Mouse (Mus musculus): ENCODE data around the gene 2310011J03Rik. TPM values are rescaled to one million over a fixed set of nuclear protein-coding genes. Genes with fewer than 3 reads are reported as not detected.

The 2310011J03Rik gene
- polyA plus RNA-seq, 1 experiment from 2014 or later = 32.8 TPM

DNA sequence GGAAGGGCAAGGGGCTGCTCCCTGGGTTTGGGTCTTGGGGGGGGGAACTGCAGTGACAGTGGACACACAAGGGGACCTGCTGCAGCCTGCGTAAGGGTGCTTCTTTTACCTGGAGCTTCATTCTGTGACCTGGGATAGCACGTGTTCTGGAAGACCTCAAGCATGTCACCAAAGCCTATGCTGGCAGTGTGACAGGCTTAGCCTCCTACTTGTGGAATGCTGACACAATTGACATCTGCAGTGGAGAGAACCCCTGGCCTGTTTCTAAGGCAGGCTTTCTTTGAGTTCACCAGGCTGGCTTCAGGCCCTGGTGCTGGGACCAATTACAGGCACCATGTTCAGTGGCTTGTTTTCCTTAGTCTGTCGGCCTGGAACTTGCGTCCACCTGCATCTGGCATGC lies 26.0 kb downstream of the 2310011J03Rik start:
- no peak for ATAC-seq
- Histone ChIP-seq H3K27ac (ENCODE audit: low read depth, low read length) (no peak overlapping the region; the same call in 1 of the 2 replicates), H3K27me3 (replicated peaks; ENCODE audit: control insufficient read depth, insufficient read depth, low read length) (no peaks in the 10 kb centered on the region), H3K4me3 (ENCODE audit: low read length) (no peak overlapping the region), H3K36me3 (ENCODE audit: control insufficient read depth, insufficient read depth, low read length) (peaks cover 9% of the 10 kb centered on the region), H3K4me2 (ENCODE audit: low read length) (no peak overlapping the region), H3K9me3 (ENCODE audit: control insufficient read depth, low read length) (no peaks in the 10 kb centered on the region), H3K4me1 (ENCODE audit: control insufficient read depth, insufficient read depth, low read depth, low read length) (peaks cover 48% of the 10 kb centered on the region), H3K9ac (ENCODE audit: low read depth, low read length) (no peak overlapping the region)
- 76% methylated on average over 4 of the region's 4 CpGs for WGBS

DNA sequence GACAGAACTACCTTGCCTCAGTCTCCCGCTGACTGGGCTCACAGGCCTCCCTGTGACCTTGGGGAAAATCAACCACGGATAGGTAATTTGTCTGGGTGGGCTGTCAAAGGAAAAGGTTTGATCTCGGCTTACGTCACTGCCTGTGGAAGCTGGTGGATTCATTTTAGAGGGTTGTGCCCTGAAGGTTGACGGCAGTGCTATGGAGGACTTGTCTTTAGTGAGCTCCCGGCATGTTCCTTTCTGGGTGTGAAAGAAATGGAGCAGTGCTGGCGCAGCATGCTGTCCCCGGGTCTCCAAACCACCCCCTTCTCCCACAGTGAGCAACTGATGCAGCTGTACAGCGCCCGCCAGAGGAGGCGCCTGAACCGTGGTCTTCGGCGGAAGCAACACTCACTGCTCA lies 27.0 kb downstream of the 2310011J03Rik start:
- H3K36me3 ChIP-seq (ENCODE audit: control insufficient read depth, insufficient read depth, low read length) = peaks cover 10% of the 10 kb centered on the region
- H3K9me3 ChIP-seq (ENCODE audit: control insufficient read depth, low read length) = no peaks in the 10 kb centered on the region
- H3K4me2 ChIP-seq (ENCODE audit: low read length) = peak overlapping the region; percentile 99
- H3K4me1 ChIP-seq (ENCODE audit: control insufficient read depth, insufficient read depth, low read depth, low read length) = peaks cover 44% of the 10 kb centered on the region
- 22% methylated on average over 14 of the region's 14 CpGs for WGBS
- no peak overlapping the region for H3K27ac ChIP-seq (ENCODE audit: low read depth, low read length)
- no peak for ATAC-seq
- H3K4me3 ChIP-seq (ENCODE audit: low read length) = peak overlapping the region; percentile 82
- no peaks in the 10 kb centered on the region for H3K27me3 ChIP-seq (replicated peaks; ENCODE audit: control insufficient read depth, insufficient read depth, low read length)
- H3K9ac ChIP-seq (ENCODE audit: low read depth, low read length) = peak overlapping the region; percentile 92

DNA sequence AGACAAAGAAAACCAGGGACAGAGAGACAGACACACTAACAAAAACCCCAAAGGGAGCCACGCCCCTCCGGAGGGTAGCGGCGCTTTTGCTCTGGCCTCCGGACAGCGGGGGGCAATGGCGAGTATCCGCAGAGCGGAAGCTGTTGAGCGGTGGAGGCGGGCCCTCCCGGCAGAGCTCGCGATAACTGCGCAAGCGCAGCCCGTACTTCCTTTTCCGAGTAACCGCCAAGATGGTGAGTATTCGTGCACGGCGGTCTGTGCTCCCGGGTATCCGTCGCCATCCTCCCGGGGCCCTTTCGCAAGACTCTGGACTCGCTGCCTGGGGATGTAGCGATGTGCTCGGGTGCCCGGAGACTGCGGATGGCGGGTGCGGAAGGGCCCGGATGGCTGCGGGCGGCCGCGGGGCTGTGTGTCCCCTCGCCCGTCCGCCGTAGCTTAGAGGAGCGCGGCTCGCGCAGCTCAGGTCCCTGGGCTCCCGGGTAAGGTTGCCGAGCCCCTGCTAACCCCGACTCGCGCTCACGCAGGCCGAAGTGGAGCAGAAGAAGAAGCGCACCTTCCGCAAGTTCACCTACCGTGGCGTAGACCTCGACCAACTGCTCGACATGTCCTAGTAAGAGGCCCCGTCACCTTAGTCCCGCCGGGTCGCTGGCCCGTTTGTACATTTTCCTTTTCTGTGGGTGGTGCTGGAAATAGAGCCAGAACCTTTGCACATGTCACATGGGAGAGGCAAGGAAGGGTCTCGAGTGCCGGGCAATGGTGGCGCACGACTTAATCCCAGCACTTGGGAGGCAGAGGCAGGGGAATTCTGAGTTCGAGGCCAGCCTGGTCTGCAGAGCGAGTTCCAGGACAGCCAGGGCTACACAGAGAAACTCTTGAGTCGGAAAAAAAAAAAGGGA lies 27.8 kb downstream of the 2310011J03Rik start, which contains the start of gene Rps15:
Gene Rps15, plus strand, starts transcription at position 203 of the 896 bp plus-strand sequence.
- Histone ChIP-seq H3K9me3 (ENCODE audit: control insufficient read depth, low read length) (no peaks in the 10 kb centered on the region), H3K9ac (ENCODE audit: low read depth, low read length) (peak within 1 kb of the TSS; percentile 92), H3K27ac (ENCODE audit: low read depth, low read length) (peak within 1 kb of the TSS; percentile 90), H3K4me2 (ENCODE audit: low read length) (peak within 1 kb of the TSS; percentile 99), H3K4me1 (ENCODE audit: control insufficient read depth, insufficient read depth, low read depth, low read length) (peaks cover 36% of the 10 kb centered on the region), H3K4me3 (ENCODE audit: low read length) (peak within 1 kb of the TSS; percentile 82), H3K36me3 (ENCODE audit: control insufficient read depth, insufficient read depth, low read length) (peaks cover 16% of the 10 kb centered on the region), H3K27me3 (replicated peaks; ENCODE audit: control insufficient read depth, insufficient read depth, low read length) (no peaks in the 10 kb centered on the region)
- peak; percentile 82 for ATAC-seq
- WGBS = under 1% methylated on average over 71 of the region's 72 CpGs

DNA sequence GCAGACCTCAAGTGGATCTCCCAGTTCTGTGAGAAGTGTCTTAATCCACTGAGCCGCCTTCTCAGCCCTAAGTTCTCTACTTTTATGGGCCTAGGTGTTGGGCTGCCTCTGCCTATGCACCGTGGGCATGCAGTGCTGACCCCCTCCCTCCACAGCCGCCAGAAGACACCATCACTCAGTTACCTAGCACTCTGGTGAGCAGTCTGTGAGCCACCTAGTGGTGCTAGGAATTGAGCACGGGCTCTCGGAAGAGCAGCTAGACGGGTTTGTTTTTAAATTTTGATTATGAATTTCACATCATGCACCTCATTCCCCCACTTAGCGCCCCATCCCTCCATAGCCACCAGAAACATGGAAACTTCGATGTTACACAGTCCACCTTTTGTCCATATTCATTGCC lies 31.7 kb downstream of the 2310011J03Rik start:
- peaks cover 30% of the 10 kb centered on the region for H3K36me3 ChIP-seq (ENCODE audit: control insufficient read depth, insufficient read depth, low read length)
- 70% methylated on average over 8 of the region's 8 CpGs for WGBS
- H3K9ac ChIP-seq (ENCODE audit: low read depth, low read length) = no peak overlapping the region

GRCm38 (mm10) chr10:80288097-80288496 lies 32.2 kb downstream of the 2310011J03Rik start:
- Histone ChIP-seq H3K36me3 (ENCODE audit: control insufficient read depth, insufficient read depth, low read length) (peaks cover 34% of the 10 kb centered on the region), H3K4me1 (ENCODE audit: control insufficient read depth, insufficient read depth, low read depth, low read length) (peaks cover 6% of the 10 kb centered on the region), H3K27ac (ENCODE audit: low read depth, low read length) (no peak overlapping the region), H3K4me3 (ENCODE audit: low read length) (no peak overlapping the region), H3K9me3 (ENCODE audit: control insufficient read depth, low read length) (no peaks in the 10 kb centered on the region), H3K27me3 (replicated peaks; ENCODE audit: control insufficient read depth, insufficient read depth, low read length) (no peaks in the 10 kb centered on the region), H3K9ac (ENCODE audit: low read depth, low read length) (no peak overlapping the region), H3K4me2 (ENCODE audit: low read length) (no peak overlapping the region)
- no peak for ATAC-seq
- 93% methylated on average over 12 of the region's 12 CpGs for WGBS

More for the DNA sequence above, 31.7 kb downstream of the 2310011J03Rik start:
- Histone ChIP-seq H3K4me3 (ENCODE audit: low read length) (no peak overlapping the region), H3K4me2 (ENCODE audit: low read length) (no peak overlapping the region), H3K27me3 (replicated peaks; ENCODE audit: control insufficient read depth, insufficient read depth, low read length) (no peaks in the 10 kb centered on the region), H3K4me1 (ENCODE audit: control insufficient read depth, insufficient read depth, low read depth, low read length) (peaks cover 12% of the 10 kb centered on the region), H3K27ac (ENCODE audit: low read depth, low read length) (no peak overlapping the region), H3K9me3 (ENCODE audit: control insufficient read depth, low read length) (no peaks in the 10 kb centered on the region)
- ATAC-seq = no peak

DNA sequence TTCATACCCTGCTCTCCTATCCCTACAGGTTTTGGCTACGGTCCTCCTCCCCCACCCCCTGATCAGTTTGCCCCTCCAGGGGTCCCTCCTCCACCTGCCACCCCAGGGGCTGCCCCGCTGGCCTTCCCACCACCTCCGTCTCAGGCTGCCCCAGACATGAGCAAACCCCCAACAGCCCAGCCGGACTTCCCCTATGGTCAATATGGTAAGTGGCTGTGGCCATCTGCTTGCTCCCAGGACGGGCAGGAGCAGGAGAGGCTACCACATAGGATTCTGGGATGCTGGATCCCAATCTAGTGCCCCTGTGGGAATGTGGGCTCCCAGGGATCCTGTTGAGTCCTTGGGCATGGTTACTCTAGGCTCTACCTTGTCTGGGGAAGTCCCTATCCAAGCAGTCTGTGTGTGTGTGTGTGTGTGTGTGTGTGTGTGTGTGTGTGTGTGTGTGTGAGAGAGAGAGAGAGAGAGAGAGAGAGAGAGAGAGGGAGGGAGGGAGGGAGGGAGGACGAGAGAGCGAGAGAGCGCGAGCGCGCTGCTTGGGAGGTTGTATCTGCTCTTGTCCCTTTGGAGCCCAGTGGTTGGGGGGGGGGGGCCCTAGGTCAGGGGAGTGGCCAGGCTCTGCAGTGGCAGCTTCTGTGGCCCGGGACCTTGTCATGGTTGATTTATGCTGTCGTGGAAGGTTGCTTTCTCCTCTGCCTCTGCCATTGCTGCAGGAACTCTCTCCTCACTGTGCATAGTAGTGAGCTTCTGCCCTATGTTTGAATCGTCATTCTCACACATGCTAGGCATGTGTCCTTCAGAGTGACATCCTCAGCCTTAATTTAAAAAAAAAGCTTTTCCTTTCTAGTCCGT lies 34.9 kb downstream of the 2310011J03Rik start:
- Histone ChIP-seq H3K27me3 (replicated peaks; ENCODE audit: control insufficient read depth, insufficient read depth, low read length) (no peaks in the 10 kb centered on the region), H3K4me2 (ENCODE audit: low read length) (no peak overlapping the region), H3K36me3 (ENCODE audit: control insufficient read depth, insufficient read depth, low read length) (peaks cover 36% of the 10 kb centered on the region), H3K9me3 (ENCODE audit: control insufficient read depth, low read length) (no peaks in the 10 kb centered on the region), H3K9ac (ENCODE audit: low read depth, low read length) (no peak overlapping the region), H3K4me1 (ENCODE audit: control insufficient read depth, insufficient read depth, low read depth, low read length) (no peaks in the 10 kb centered on the region; the same call in 1 of the 2 replicates), H3K4me3 (ENCODE audit: low read length) (no peak overlapping the region), H3K27ac (ENCODE audit: low read depth, low read length) (no peak overlapping the region)
- ATAC-seq = no peak
- WGBS = 68% methylated on average over 11 of the region's 15 CpGs

DNA sequence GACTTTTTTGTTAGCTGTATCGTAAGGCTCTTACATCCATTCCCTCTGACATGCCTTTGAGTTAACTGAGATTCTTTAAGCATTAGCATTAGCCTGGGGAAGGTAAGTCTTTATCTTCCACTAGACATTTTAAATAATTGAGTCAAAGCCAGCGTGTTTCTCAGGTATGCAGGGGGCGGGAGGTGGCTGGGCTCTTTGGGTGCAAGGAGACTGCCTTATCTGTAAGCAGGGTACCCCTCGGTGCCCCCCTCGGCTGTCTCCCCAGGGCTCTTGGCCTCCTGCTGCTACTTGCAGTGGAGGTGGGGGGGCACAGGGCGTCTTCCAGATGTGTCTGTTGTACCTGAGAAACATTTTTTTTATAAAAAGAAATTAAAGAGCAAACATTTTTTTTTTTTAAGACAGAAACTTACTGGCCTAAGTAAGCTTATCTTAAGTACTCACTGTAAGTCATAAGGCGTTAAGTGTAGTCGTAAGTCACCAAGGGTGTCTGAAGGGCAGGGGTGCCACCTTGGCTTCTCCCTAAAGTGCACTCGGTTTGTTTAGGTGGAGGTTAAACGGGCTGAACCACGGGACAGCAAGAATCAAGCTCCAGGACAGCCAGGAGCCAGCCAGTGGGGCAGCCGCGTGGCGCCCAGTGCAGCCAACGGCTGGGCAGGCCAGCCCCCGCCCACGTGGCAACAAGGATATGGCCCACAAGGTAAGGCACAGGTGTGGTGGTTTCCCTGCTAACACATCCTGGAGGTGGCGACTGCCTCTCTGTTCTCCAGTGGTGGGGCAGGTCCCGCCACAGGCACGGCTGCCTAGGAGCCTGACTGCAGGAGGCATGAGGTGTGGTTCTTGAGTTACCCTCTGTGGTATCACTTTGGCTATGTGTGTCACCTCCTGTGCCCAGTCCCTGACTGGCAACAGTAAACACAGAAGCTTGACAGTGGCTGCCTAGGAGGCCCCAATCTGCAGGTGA lies 37.6 kb downstream of the 2310011J03Rik start:
- Histone ChIP-seq H3K27ac (ENCODE audit: low read depth, low read length) (no peak overlapping the region), H3K4me2 (ENCODE audit: low read length) (no peak overlapping the region), H3K36me3 (ENCODE audit: control insufficient read depth, insufficient read depth, low read length) (peaks cover 52% of the 10 kb centered on the region), H3K9me3 (ENCODE audit: control insufficient read depth, low read length) (no peaks in the 10 kb centered on the region), H3K4me1 (ENCODE audit: control insufficient read depth, insufficient read depth, low read depth, low read length) (no peaks in the 10 kb centered on the region; the same call in 1 of the 2 replicates), H3K4me3 (ENCODE audit: low read length) (no peak overlapping the region), H3K9ac (ENCODE audit: low read depth, low read length) (no peak overlapping the region), H3K27me3 (replicated peaks; ENCODE audit: control insufficient read depth, insufficient read depth, low read length) (no peaks in the 10 kb centered on the region)
- 90% methylated on average over 20 of the region's 20 CpGs for WGBS
- no peak for ATAC-seq

DNA sequence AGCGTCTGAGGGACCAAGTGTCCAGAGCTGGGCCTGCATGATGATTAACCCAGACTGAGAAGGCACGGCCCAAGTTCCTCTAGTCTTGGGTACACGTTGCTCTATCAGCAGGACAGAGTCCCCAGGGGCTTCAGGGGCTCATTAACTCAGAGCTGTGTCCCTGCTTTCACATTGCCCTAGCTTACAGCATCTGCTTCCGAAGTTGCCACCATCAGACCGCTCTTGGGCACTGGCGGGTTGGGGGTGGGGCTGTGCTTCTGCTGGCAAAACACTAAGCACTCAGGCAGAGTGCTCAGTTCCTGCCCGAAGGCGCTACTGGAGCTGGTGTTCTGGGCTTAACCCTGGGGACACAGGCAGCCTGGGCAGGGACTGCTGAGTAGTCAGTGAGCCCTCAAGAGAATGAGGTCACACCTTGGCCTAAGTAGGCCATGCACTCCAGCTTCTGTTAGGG lies 38.4 kb downstream of the 2310011J03Rik start:
- H3K27me3 ChIP-seq (replicated peaks; ENCODE audit: control insufficient read depth, insufficient read depth, low read length) = no peaks in the 10 kb centered on the region
- no peak for ATAC-seq
- H3K9me3 ChIP-seq (ENCODE audit: control insufficient read depth, low read length) = no peaks in the 10 kb centered on the region
- 57% methylated on average over 8 of the region's 8 CpGs for WGBS
- no peak overlapping the region for H3K9ac ChIP-seq (ENCODE audit: low read depth, low read length)
- no peak overlapping the region for H3K4me3 ChIP-seq (ENCODE audit: low read length)
- H3K36me3 ChIP-seq (ENCODE audit: control insufficient read depth, insufficient read depth, low read length) = peaks cover 54% of the 10 kb centered on the region
- no peak overlapping the region for H3K4me2 ChIP-seq (ENCODE audit: low read length)
- no peaks in the 10 kb centered on the region; the same call in 1 of the 2 replicates for H3K4me1 ChIP-seq (ENCODE audit: control insufficient read depth, insufficient read depth, low read depth, low read length)
- H3K27ac ChIP-seq (ENCODE audit: low read depth, low read length) = no peak overlapping the region
